Mouse (Mus musculus) bone marrow macrophage, adult 2 months (primary cell): ENCODE measurements around the gene Sh3rf3.

Experiments used
- CTCF ChIP-seq: IDR thresholded peaks from 2 replicates; pipeline ENCODE4 v1.5.1; 2012; ENCODE audit warnings: low read depth, mild to moderate bottlenecking, low read length, moderate library complexity
- POLR2A ChIP-seq: IDR thresholded peaks from 2 replicates; pipeline ENCODE4 v1.6.1; 2012; ENCODE audit warnings: mild to moderate bottlenecking, low read depth, low read length, borderline replicate concordance

DNA sequence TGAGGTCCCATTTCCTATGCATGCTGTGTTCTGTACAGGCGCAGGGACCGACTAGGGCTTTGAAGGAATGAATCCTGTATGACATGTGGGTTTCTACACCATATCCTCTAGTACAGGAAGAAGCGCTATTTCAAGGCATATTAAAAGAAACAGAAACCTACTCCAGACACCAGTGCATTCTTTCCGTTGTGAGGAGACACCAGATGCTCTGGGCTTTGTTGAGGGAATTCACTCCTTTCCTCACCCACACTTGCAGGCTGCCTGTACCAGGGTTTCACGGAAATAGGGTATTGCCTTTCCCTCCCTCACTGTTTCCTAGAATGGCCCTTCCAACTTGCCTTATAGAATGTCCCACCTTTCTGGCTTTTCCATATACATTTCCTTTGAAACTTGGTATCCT is 113.4 kb downstream of the Sh3rf3 start:
- no peak for TF ChIP-seq CTCF
- no peak for TF ChIP-seq POLR2A
